Mouse (Mus musculus): ENCODE measurements around the gene Cep97. TPM values are rescaled to one million over a fixed set of nuclear protein-coding genes. Genes with fewer than 3 reads are reported as not detected.

The Cep97 gene
- total RNA-seq (2021): 10 to 100 TPM; 16.0 to 19.6 TPM
- long read RNA-seq, experiment 1, full-length matches to known transcripts: 3 of 4 reads
- long read RNA-seq, experiment 1, partial matches to known transcripts: 0 of 4 reads
- long read RNA-seq, experiment 1, other reads (novel, unspliced or antisense): 1 of 4 reads
- long read RNA-seq, experiment 2, full-length matches to known transcripts: 3 of 8 reads
- long read RNA-seq, experiment 2, partial matches to known transcripts: 1 of 8 reads
- long read RNA-seq, experiment 2, other reads (novel, unspliced or antisense): 4 of 8 reads

GRCm38 (mm10) chr16:55934453-55935037, at the start of gene Cep97:
Gene Cep97, minus strand, starts transcription at chr16:55934855.
- Histone ChIP-seq H3K4me3 (peak within 1 kb of the TSS; percentile 80), H3K27ac (peak within 1 kb of the TSS; percentile 89)
- TF ChIP-seq CTCF (conservative IDR thresholded peaks at IDR 0.05): no peak; the same call in 1 of the 2 replicates
- DNase-seq (ENCODE audit: low spot score in 2 of 2): peak; percentile 86 to 96

DNA sequence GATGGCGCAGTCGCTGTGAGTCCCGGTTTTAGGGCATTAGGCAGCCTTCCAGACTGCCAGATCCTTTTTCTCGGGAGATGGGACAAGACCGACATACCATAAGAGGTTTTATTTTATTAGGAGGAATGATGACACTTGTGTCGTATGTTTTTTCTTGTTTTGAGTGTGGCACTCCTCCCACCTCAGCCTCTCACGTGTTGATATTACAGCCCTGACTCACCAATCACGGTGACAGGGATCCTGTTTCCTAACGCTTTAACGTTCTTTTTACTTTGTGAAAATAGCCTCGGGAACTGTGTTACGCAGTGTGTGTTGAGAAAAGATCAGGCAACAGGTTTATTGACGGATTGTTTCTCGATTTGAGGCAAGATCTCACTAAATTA, 40.2 kb upstream of the Cep97 start:
- Histone ChIP-seq H3K27ac (peak overlapping the region; percentile 95), H3K4me3 (peak overlapping the region; percentile 77)
- DNase-seq (ENCODE audit: low spot score in 2 of 2): peak; percentile 23 to 29
- TF ChIP-seq CTCF (conservative IDR thresholded peaks at IDR 0.05): no peak

- peak overlapping the region; percentile 77 for H3K4me3 ChIP-seq
- DNase-seq (ENCODE audit: low spot score in 2 of 2): peak; percentile 89 to 90
- peak overlapping the region; percentile 95 for H3K27ac ChIP-seq
- TF ChIP-seq CTCF (conservative IDR thresholded peaks at IDR 0.05): no peak
These were observed 39.7 kb upstream of the Cep97 start for GRCm38 (mm10) chr16:55974256-55974902.

DNA sequence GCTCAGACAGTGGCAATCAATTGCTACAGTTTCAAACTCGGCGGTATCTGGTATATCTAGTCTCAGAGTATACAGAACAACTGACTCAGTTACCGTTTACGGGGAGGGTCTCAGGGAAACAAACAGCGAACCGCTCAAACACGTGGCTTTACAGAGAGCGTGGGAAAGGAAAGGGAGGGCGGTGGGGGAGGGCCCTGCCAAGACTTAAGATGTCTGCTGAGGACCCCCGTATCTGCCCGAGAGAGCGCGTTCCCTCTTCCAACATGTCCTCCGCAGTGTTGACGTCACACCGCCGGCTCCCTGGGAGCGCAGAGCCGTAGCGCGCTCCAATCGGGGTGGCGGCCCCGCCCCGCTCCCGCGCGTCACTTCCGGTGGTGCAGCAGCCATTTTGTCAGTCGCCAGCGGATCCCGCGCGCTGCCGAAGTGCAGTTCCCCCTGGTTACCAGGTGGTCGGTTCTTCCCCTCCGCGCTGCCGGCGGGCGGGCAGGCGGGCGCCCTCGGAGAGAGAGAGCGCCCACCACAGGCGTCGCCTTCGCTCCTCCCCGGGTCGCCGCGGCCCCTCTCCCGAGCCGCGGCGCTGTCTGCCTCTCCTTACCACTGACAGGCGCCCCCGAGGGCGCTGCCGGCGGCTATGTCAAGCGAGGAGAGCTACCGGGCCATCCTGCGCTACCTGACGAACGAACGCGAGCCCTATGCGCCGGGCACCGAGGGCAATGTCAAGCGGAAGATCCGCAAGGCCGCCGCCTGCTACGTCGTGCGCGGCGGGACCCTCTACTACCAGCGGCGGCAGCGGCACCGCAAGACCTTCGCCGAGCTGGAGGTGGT, 39.0 kb upstream of the Cep97 start, which contains the start of gene Zbtb11:
Gene Zbtb11, plus strand, starts transcription at position 453 of the 825 bp plus-strand sequence.
- peak; percentile 49 for TF ChIP-seq CTCF (conservative IDR thresholded peaks at IDR 0.05)

DNA sequence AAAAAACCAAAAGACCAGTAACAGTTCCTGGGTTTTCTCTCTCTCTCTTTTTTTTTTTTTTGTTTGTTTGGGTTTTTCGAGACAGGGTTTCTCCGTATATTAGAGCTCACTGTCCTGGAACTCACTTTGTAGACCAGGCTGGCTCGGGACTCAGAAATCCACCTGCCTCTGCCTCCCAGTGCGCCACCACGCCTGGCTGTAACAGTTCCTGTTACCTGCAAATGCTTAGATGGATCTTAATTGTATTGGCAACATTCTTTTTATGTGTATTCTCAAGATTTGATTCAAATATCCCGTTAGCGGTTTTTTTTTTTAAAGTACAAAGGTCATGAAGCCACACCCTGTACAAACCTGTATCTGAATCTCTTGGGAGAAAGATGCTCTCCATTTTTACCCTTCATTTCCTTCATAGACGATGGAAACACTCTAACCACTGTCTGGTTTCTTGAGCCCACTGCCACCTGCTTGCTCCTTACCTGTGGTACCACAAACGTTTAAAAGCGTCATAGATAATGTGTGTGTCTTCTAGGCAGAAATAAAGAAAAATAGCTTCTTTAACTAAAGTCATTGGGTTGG, 38.1 kb upstream of the Cep97 start:
- Histone ChIP-seq H3K27ac (peak overlapping the region; percentile 95), H3K4me3 (peak overlapping the region; percentile 77)
- no peak for TF ChIP-seq CTCF (conservative IDR thresholded peaks at IDR 0.05)
- DNase-seq (ENCODE audit: low spot score in 2 of 2): no peak

More for the DNA sequence above, 39.0 kb upstream of the Cep97 start, which contains the start of gene Zbtb11:
- peak within 1 kb of the TSS; percentile 77 for H3K4me3 ChIP-seq
- peak within 1 kb of the TSS; percentile 95 for H3K27ac ChIP-seq
- DNase-seq (ENCODE audit: low spot score in 2 of 2): peak; percentile 99

DNA sequence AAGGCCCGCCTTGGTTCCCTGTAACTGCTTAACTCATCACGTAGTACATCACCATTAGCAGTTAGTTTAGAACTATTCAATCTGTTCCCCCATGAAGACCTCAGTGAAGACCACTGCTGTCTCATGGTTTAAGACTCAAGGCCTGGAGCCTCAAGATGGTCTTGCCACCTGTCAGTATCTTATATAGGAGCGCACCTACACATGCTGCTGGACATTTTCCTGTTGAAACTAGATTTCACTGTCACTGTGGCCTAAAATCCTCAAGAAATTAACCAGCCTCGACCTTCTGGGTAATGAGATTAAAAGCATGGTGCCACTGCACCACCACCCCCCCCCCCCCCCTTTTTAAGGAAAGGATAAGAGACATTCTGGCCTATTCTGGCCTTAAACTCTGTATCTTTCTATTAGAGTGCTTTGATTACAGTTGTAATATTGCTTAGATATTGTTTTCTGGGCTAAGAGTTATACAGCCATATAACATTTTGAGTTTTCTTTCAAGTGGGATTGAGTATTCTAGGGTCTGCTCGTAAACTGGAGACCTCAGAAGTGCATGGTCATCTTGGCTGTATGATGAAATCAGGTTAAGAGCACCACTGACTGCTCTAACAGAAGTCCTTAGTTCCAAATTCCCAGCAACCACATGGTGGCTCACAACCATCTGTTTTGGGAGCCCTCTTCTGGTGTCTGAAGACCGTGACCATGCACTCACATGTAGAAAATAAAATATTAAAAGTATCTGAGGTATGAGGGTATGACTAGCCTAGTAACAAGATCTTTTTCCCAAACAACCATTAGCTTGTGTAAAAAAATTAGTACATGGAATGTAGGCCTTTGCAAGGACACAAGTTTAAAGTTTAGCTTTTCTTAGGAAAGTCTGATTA, 37.3 kb upstream of the Cep97 start:
- Histone ChIP-seq H3K4me3 (no peak overlapping the region), H3K27ac (no peak overlapping the region)
- TF ChIP-seq CTCF (conservative IDR thresholded peaks at IDR 0.05): 0 out of 2 replicates have a peak, but pooled peaks have one; percentile 16
- no peak for DNase-seq (ENCODE audit: low spot score in 2 of 2)

GRCm38 (mm10) chr16:55970416-55970815, 35.8 kb upstream of the Cep97 start:
- no peak for DNase-seq (ENCODE audit: low spot score in 2 of 2)
- no peak for TF ChIP-seq CTCF (conservative IDR thresholded peaks at IDR 0.05)
- no peak overlapping the region for H3K4me3 ChIP-seq
- no peak overlapping the region for H3K27ac ChIP-seq

- peak; percentile 82 for TF ChIP-seq CTCF (conservative IDR thresholded peaks at IDR 0.05)
- DNase-seq (ENCODE audit: low spot score in 2 of 2): no peak
- Histone ChIP-seq H3K27ac (no peak overlapping the region), H3K4me3 (no peak overlapping the region)
These were observed 34.5 kb upstream of the Cep97 start for GRCm38 (mm10) chr16:55969147-55969546.

- no peak for TF ChIP-seq CTCF (conservative IDR thresholded peaks at IDR 0.05)
- Histone ChIP-seq H3K4me3 (peak overlapping the region; percentile 84), H3K27ac (peak overlapping the region; percentile 84)
- no peak for DNase-seq (ENCODE audit: low spot score in 2 of 2)
These were observed 32.6 kb upstream of the Cep97 start for GRCm38 (mm10) chr16:55967221-55967620.

GRCm38 (mm10) chr16:55966212-55966871, 31.7 kb upstream of the Cep97 start, which contains the start of gene Rpl24:
Gene Rpl24, plus strand, starts transcription at chr16:55966275.
- H3K27ac ChIP-seq: peak within 1 kb of the TSS; percentile 84
- DNase-seq (ENCODE audit: low spot score in 2 of 2): peak; percentile 95 to 98
- no peak for TF ChIP-seq CTCF (conservative IDR thresholded peaks at IDR 0.05)
- H3K4me3 ChIP-seq: peak within 1 kb of the TSS; percentile 84
